Mouse (Mus musculus) C2C12 (cell line): ENCODE measurements around the gene AA986860.

ENCODE experiments used
- CTCF ChIP-seq: IDR thresholded peaks from one replicate; pipeline ENCODE4 v1.5.1; 2011; ENCODE audit not compliant: control insufficient read depth, insufficient read depth, insufficient read length
- MAX ChIP-seq: IDR thresholded peaks from one replicate; pipeline ENCODE4 v1.6.1; 2011; ENCODE audit warnings: mild to moderate bottlenecking, control low read depth
- MYOD1 ChIP-seq: IDR thresholded peaks from one replicate; pipeline ENCODE4 v1.6.1; 2011; ENCODE audit warnings: low read depth; ENCODE audit not compliant: control insufficient read depth, insufficient read length

- no peak for TF ChIP-seq CTCF
- no peak for TF ChIP-seq MYOD1
- no peak for TF ChIP-seq MAX
Measured at GRCm38 (mm10) chr1:130734452-130734851, 2.7 kb downstream of the AA986860 start.
